Mouse (Mus musculus): ENCODE data around the gene Armt1. TPM values are rescaled to one million over a fixed set of nuclear protein-coding genes. Genes with fewer than 3 reads are reported as not detected.

Armt1 gene
- polyA plus RNA-seq (2012; rRNA removed) = 20.4 and 27.0 TPM in 2 replicates

GRCm38 (mm10) chr10:4432123-4432931, at the start of gene Armt1, which contains the start of gene Rmnd1:
Gene Armt1 (plus strand): TSS chr10:4432467.
Gene Rmnd1 (minus strand): TSS chr10:4432388.

GRCm38 (mm10) chr10:4387701-4388383, 44.4 kb upstream of the Armt1 start, which contains the start of gene Zbtb2:
Gene Zbtb2 (minus strand): TSS chr10:4388108.

GRCm38 (mm10) chr10:4482355-4482754, 50.1 kb downstream of the Armt1 start, which contains the start of gene Ccdc170:
Gene Ccdc170 (plus strand): TSS chr10:4482502.

Other genes with a start within 250 kb of the Armt1 start
- 44.5 and 78.0 TPM in 2 replicates for gene Akap12, start 166.1 kb upstream of the Armt1 start, polyA plus RNA-seq (2012; rRNA removed)
- 12.4 and 16.5 TPM in 2 replicates for gene Zbtb2, start 44.4 kb upstream of the Armt1 start, polyA plus RNA-seq (2012; rRNA removed)
- gene Rmnd1, start 79 bp upstream of the Armt1 start, polyA plus RNA-seq (2012; rRNA removed) = 46.2 and 57.8 TPM in 2 replicates
- gene Ccdc170, start 50.0 kb downstream of the Armt1 start, polyA plus RNA-seq (2012; rRNA removed) = 0.14 and 0.20 TPM in 2 replicates
- gene Esr1, start 179.1 kb downstream of the Armt1 start, polyA plus RNA-seq (2012; rRNA removed) = 0.02 and 0.15 TPM in 2 replicates